Mouse (Mus musculus): ENCODE results near the gene Kmt2b.
A peak's percentile ranks its signal among the peaks of the same experiment; 100 is the strongest.

DNA sequence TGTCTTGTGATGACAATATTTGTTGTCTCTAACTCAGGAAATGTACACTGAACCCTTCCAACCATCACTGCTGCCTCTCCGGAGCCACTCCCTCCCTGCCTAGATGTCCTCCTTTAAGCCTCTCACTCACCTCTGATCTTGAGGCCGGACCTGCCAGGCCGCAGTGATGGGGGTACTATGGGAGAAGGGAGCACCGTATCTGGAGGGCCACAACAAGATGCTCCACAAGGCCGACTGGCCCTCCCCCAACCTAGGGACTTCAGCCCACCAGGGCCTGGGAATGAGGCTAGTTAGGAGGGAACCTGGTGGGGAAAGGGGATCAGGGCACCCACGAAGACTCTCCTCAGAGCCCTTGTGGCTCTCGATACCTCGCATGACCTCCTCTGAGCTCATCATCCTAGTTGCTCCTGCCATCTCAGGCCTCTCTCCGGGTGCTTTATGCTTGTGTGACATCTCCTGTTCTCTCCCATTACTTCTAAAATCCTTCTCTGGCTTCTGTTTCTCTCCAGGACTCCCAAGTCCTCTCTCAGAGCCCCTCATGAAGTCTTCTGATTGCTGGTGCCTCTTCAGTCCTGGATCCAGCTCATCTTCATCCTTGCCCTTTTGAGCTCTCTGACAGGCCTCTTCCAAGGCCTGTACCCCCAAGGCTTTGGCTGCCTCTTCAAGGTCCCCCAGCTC, 2.5 kb upstream of the Kmt2b start:
- no peak for TF ChIP-seq EP300 (IDR thresholded peaks at IDR 0.05; ENCODE audit: low read length)
- TF ChIP-seq RCOR1 (conservative IDR thresholded peaks at IDR 0.05; ENCODE audit: low read depth, low read length) = no peak
- TF ChIP-seq CHD1 (IDR thresholded peaks at IDR 0.05; ENCODE audit: low read depth, low read length) = peak; percentile 63; the same call in 1 of the 2 replicates
- TF ChIP-seq CTCF (conservative IDR thresholded peaks at IDR 0.05 in 1 of 2, IDR thresholded peaks at IDR 0.05 in 1 of 2; ENCODE audit: low read depth in 2 of 2, low read length in 2 of 2) = no peak
- TF ChIP-seq NELFE (IDR thresholded peaks at IDR 0.05; ENCODE audit: low read depth, low read length) = no peak
- no peak for TF ChIP-seq ZNF384 (IDR thresholded peaks at IDR 0.05; ENCODE audit: low read depth, low read length)
- TF ChIP-seq GABPA (IDR thresholded peaks at IDR 0.05; ENCODE audit: insufficient replicate concordance, low read depth, low read length) = no peak
- TF ChIP-seq MXI1 (IDR thresholded peaks at IDR 0.05; ENCODE audit: low read depth, low read length) = no peak
- no peak for TF ChIP-seq POLR2AphosphoS2 (IDR thresholded peaks at IDR 0.05; ENCODE audit: low read depth, low read length)
- TF ChIP-seq USF1 (IDR thresholded peaks at IDR 0.05; ENCODE audit: low read depth, low read length) = no peak
- TF ChIP-seq ZC3H11A (IDR thresholded peaks at IDR 0.05; ENCODE audit: low read depth, low read length) = no peak
